Mouse (Mus musculus): ENCODE measurements at regions not wholly inside any gene's neighbourhood (a gene's known extent, or its start where the extent isn't known, plus 50 kb on each side); places are given as distances from the start of the nearest gene placed in this dataset.
A peak's percentile ranks its signal among the peaks of the same experiment; 100 is the strongest.

DNA sequence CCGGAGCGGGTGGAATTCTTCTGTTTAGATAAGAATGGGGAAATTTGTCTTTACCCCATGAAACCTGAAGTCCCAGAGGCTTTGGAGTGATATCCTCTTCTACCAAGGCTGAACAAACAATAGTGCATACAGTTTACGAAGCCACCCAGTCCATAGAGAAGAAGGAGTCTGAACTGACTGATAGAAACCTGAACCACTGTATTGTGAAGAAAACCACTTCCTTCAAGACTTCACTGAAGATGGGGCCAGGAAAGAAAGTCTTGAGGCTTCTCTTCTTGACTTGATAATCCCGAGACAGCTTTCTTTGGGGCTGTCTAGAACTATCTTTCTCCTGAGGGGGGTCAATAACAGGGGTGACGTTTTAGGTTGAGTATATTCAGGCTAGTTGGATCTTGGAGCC, 284.4 kb downstream of the Cd83 start:
- Histone ChIP-seq H3K4me2 (replicated peaks; ENCODE audit: low read depth) (no peak overlapping the region), H3K4me3 (ENCODE audit: low read depth, low read length) (no peak overlapping the region), H3K27me3 (ENCODE audit: control insufficient read depth, insufficient read depth, low read length) (no peaks in the 10 kb centered on the region), H3K9me3 (ENCODE audit: control insufficient read depth, low read length) (no peaks in the 10 kb centered on the region), H3K27ac (replicated peaks) (no peak overlapping the region), H3K9ac (ENCODE audit: low read length) (no peak overlapping the region), H3K4me1 (replicated peaks; ENCODE audit: control insufficient read depth, insufficient read depth) (no peaks in the 10 kb centered on the region), H3K36me3 (ENCODE audit: control insufficient read depth, insufficient read depth, low read length) (no peaks in the 10 kb centered on the region)
- ATAC-seq (ENCODE audit: low FRiP score, low TSS enrichment) (no peak), DNase-seq (ENCODE audit: low spot score) (no peak)
- 80% methylated on average over 5 of the region's 5 CpGs for WGBS
- no peak for TF ChIP-seq CTCF (IDR thresholded peaks at IDR 0.05; ENCODE audit: low read depth)
- TF ChIP-seq EP300 (optimal IDR thresholded peaks at IDR 0.05), result no peak

DNA sequence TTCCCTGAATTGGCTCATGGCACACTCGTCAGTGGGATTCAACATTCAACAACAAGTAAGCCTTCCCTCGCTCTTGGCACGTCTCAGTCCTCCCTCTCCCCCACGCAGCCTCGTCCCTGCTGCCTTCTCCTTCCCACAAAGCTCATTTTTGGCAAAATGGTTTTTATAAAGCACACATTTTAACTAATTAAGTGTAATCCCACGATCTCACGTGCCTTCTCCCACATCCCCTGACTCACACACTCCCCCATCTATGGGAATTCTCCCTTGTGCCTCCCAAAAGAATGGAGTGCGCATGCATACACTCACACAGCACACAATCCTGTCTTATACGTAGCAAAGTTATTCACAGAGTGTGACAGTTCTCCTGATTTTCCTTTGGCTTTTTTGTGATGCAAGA, 288.5 kb downstream of the Cd83 start:
- DNase-seq (ENCODE audit: low spot score), result no peak
- no peaks in the 10 kb centered on the region for H3K27me3 ChIP-seq (ENCODE audit: control insufficient read depth, insufficient read depth, low read length)
- ATAC-seq (ENCODE audit: low FRiP score, low TSS enrichment), result no peak
- H3K4me1 ChIP-seq (replicated peaks; ENCODE audit: control insufficient read depth, insufficient read depth), result no peaks in the 10 kb centered on the region
- no peak overlapping the region for H3K4me2 ChIP-seq (replicated peaks; ENCODE audit: low read depth)
- no peak overlapping the region for H3K9ac ChIP-seq (ENCODE audit: low read length)
- no peak for TF ChIP-seq CTCF (IDR thresholded peaks at IDR 0.05; ENCODE audit: low read depth)
- TF ChIP-seq EP300 (optimal IDR thresholded peaks at IDR 0.05), result no peak
- H3K4me3 ChIP-seq (ENCODE audit: low read depth, low read length), result no peak overlapping the region
- no peak overlapping the region for H3K27ac ChIP-seq (replicated peaks)
- WGBS, result 78% methylated on average over 9 of the region's 9 CpGs
- H3K36me3 ChIP-seq (ENCODE audit: control insufficient read depth, insufficient read depth, low read length), result no peaks in the 10 kb centered on the region
- H3K9me3 ChIP-seq (ENCODE audit: control insufficient read depth, low read length), result no peaks in the 10 kb centered on the region

DNA sequence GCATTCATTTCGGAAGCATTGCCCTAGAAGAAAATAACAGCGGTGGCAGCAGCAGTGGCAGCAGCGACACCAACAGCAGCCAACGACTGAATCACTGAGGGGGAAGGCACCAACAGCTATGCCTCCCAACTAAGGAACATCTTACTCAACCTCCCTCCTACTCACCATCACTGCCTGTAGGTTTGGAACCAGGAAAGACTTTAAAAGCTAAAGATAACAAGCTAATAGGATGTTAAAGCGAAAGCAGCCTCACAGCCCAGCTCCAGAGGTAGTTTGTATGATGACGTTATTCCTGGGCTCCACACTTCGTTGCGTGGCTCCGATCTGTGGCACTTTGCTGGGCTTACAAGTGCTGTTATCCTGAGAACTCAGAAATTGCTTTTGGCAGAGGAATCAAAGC, 289.6 kb downstream of the Cd83 start:
- ATAC-seq (ENCODE audit: low FRiP score, low TSS enrichment), result no peak
- no peak overlapping the region for H3K27ac ChIP-seq (replicated peaks)
- WGBS, result 81% methylated on average over 9 of the region's 9 CpGs

DNA sequence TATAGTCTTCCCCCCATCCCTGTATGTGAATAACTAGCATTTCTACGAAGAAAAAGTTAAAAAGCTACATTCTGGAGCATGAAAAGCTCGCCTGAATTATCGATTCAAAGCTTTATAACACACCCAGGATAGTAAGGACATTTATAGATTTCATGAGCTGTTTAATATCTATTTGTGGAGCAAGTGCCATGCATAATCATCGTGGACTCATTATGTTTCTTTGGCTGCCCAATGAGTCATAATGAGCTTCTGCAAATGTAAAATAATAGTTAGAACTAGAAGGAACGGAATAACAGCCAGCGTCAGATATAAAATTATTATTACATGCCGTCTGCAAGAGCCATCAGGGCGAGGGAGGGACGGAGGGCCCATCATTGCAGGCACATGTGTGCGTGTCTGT, 292.4 kb downstream of the Cd83 start:
- Histone ChIP-seq H3K4me2 (replicated peaks; ENCODE audit: low read depth) (no peak overlapping the region), H3K27me3 (ENCODE audit: control insufficient read depth, insufficient read depth, low read length) (no peaks in the 10 kb centered on the region), H3K27ac (replicated peaks) (no peak overlapping the region), H3K9ac (ENCODE audit: low read length) (no peak overlapping the region), H3K9me3 (ENCODE audit: control insufficient read depth, low read length) (no peaks in the 10 kb centered on the region), H3K36me3 (ENCODE audit: control insufficient read depth, insufficient read depth, low read length) (no peaks in the 10 kb centered on the region), H3K4me3 (ENCODE audit: low read depth, low read length) (no peak overlapping the region), H3K4me1 (replicated peaks; ENCODE audit: control insufficient read depth, insufficient read depth) (no peaks in the 10 kb centered on the region)
- WGBS, result 92% methylated on average over 10 of the region's 10 CpGs
- TF ChIP-seq EP300 (optimal IDR thresholded peaks at IDR 0.05), result no peak
- no peak for TF ChIP-seq CTCF (IDR thresholded peaks at IDR 0.05; ENCODE audit: low read depth)
- ATAC-seq (ENCODE audit: low FRiP score, low TSS enrichment) (no peak), DNase-seq (ENCODE audit: low spot score) (no peak)

More for the DNA sequence above, 289.6 kb downstream of the Cd83 start:
- no peak for DNase-seq (ENCODE audit: low spot score)
- Histone ChIP-seq H3K4me1 (replicated peaks; ENCODE audit: control insufficient read depth, insufficient read depth) (no peaks in the 10 kb centered on the region), H3K9me3 (ENCODE audit: control insufficient read depth, low read length) (no peaks in the 10 kb centered on the region), H3K36me3 (ENCODE audit: control insufficient read depth, insufficient read depth, low read length) (no peaks in the 10 kb centered on the region), H3K9ac (ENCODE audit: low read length) (no peak overlapping the region), H3K4me2 (replicated peaks; ENCODE audit: low read depth) (no peak overlapping the region), H3K27me3 (ENCODE audit: control insufficient read depth, insufficient read depth, low read length) (no peaks in the 10 kb centered on the region), H3K4me3 (ENCODE audit: low read depth, low read length) (no peak overlapping the region)
- TF ChIP-seq EP300 (optimal IDR thresholded peaks at IDR 0.05), result no peak
- no peak for TF ChIP-seq CTCF (IDR thresholded peaks at IDR 0.05; ENCODE audit: low read depth)

DNA sequence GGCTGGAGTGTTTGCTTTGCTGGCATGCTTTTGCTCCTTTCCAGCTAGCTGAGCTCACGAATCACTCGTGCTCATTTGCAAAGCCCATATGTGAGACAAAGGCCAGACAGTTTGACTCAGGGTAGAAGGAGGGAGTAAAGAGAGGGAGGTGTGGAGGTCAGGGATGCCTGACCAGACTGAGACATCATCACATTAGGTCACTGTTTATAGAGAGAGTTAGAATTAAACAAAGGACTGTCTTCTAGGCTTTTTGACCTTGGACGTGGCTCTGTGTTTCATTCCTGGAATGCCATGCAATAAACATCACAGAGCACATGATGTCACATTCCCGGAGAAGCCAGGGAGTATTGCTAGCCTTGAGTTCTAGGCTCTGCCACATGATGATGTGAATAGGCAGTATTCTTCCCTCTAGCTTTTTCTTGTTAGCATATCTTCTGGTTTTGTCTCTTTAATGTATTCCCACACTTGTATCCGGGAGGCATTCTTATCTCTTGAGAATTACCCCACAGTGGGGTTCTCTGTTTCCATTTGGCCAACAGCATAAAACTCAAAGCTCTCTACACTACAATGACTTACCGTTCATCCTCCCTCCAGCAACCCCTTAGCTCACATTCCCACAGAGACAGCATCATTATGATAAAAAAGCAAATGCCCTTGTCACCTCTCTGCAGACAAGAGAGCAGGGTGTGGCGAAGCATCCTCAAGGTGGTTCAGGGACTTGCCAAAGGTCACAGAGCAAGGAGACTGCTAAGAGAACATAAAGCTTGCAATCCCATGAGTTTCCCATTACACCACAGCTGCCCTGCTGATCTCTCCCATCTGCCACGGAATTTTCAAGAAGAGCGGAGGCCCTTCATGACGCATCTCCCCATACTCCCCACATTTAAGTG, 301.3 kb downstream of the Cd83 start:
- Histone ChIP-seq H3K9ac (ENCODE audit: low read length) (no peak overlapping the region), H3K4me3 (ENCODE audit: low read depth, low read length) (no peak overlapping the region), H3K4me1 (replicated peaks; ENCODE audit: control insufficient read depth, insufficient read depth) (no peaks in the 10 kb centered on the region), H3K9me3 (ENCODE audit: control insufficient read depth, low read length) (no peaks in the 10 kb centered on the region), H3K36me3 (ENCODE audit: control insufficient read depth, insufficient read depth, low read length) (no peaks in the 10 kb centered on the region), H3K27ac (replicated peaks) (no peak overlapping the region), H3K4me2 (replicated peaks; ENCODE audit: low read depth) (no peak overlapping the region), H3K27me3 (ENCODE audit: control insufficient read depth, insufficient read depth, low read length) (no peaks in the 10 kb centered on the region)
- peak; percentile 45; the same call in 1 of the 2 replicates for ATAC-seq (ENCODE audit: low FRiP score, low TSS enrichment)
- WGBS, result 52% methylated on average over 10 of the region's 10 CpGs
- DNase-seq (ENCODE audit: low spot score), result no peak
- TF ChIP-seq CTCF (IDR thresholded peaks at IDR 0.05; ENCODE audit: low read depth) (no peak), EP300 (optimal IDR thresholded peaks at IDR 0.05) (no peak)

DNA sequence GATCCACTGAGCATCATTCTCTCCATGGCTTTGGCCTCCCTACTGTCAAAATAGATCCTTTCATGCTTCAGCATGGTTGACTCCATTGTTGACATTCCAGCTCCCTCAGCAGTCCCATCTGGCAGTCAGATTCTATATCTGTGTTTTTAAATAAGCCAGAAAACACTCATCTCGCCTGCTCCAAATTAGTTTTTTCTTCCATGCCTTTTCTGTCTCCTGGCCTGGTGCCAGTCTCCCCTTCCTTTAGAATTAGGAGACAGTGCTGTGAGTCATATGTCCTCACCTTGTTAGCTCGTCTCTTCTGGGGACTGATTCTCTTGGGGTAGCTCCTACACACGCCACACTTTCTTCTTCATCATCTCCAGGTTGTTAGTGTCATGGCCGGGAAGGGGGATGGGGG, 302.2 kb downstream of the Cd83 start:
- DNase-seq (ENCODE audit: low spot score), result no peak

More for the DNA sequence above, 302.2 kb downstream of the Cd83 start:
- Histone ChIP-seq H3K4me3 (ENCODE audit: low read depth, low read length) (no peak overlapping the region), H3K36me3 (ENCODE audit: control insufficient read depth, insufficient read depth, low read length) (no peaks in the 10 kb centered on the region), H3K27me3 (ENCODE audit: control insufficient read depth, insufficient read depth, low read length) (no peaks in the 10 kb centered on the region), H3K27ac (replicated peaks) (no peak overlapping the region), H3K9me3 (ENCODE audit: control insufficient read depth, low read length) (no peaks in the 10 kb centered on the region), H3K4me2 (replicated peaks; ENCODE audit: low read depth) (no peak overlapping the region), H3K9ac (ENCODE audit: low read length) (no peak overlapping the region), H3K4me1 (replicated peaks; ENCODE audit: control insufficient read depth, insufficient read depth) (no peaks in the 10 kb centered on the region)
- ATAC-seq (ENCODE audit: low FRiP score, low TSS enrichment), result no peak
- 44% methylated on average over 4 of the region's 4 CpGs for WGBS
- TF ChIP-seq CTCF (IDR thresholded peaks at IDR 0.05; ENCODE audit: low read depth) (no peak), EP300 (optimal IDR thresholded peaks at IDR 0.05) (no peak)

Measured in stomach, postnatal 0 days (tissue).